Mouse (Mus musculus) C2C12 (cell line): ENCODE results near the gene Hbb-y. TPM values are rescaled to one million over a fixed set of nuclear protein-coding genes. Genes with fewer than 3 reads are reported as not detected.
"Not testable (repeated sequence)": the region's sequence is repeated elsewhere in the genome, so short reads cannot be mapped to it uniquely, and the experiment has no call there.

Source experiments
- H3K27me3 ChIP-seq: one replicate; pipeline ENCODE4 v1.6.1; 2011; ENCODE audit not compliant: control insufficient read depth, insufficient read depth, insufficient read length
- H3K36me3 ChIP-seq: one replicate; pipeline ENCODE4 v1.6.1; 2011; ENCODE audit not compliant: control insufficient read depth, insufficient read depth
- H3K4me3 ChIP-seq: one replicate; pipeline ENCODE4 v1.5.1; 2011; ENCODE audit warnings: mild to moderate bottlenecking, control low read depth; ENCODE audit not compliant: poor library complexity, insufficient read depth, severe bottlenecking
- H3K79me2 ChIP-seq: one replicate; pipeline ENCODE4 v1.6.1; 2011; ENCODE audit not compliant: control insufficient read depth, insufficient read depth
- H3K79me3 ChIP-seq: one replicate; pipeline ENCODE4 v1.6.1; 2011; ENCODE audit warnings: low read depth, control low read depth
- H3ac ChIP-seq: one replicate; pipeline ENCODE3; 2011; ENCODE audit warnings: low read depth; ENCODE audit not compliant: control insufficient read depth, insufficient read length
- CEBPB ChIP-seq: IDR thresholded peaks from one replicate; pipeline ENCODE4 v1.6.1; 2011; ENCODE audit warnings: low read depth, mild to moderate bottlenecking, control low read depth, moderate library complexity
- CTCF ChIP-seq: IDR thresholded peaks from one replicate; pipeline ENCODE4 v1.5.1; 2011; ENCODE audit not compliant: control insufficient read depth, insufficient read depth, insufficient read length
- FOSL1 ChIP-seq: IDR thresholded peaks from one replicate; pipeline ENCODE4 v1.8.0; 2011; ENCODE audit warnings: mild to moderate bottlenecking, low read length; ENCODE audit not compliant: poor library complexity, insufficient read depth, severe bottlenecking
- MAX ChIP-seq: IDR thresholded peaks from one replicate; pipeline ENCODE4 v1.6.1; 2011; ENCODE audit warnings: mild to moderate bottlenecking, control low read depth
- MYOD1 ChIP-seq: IDR thresholded peaks from one replicate; pipeline ENCODE4 v1.6.1; 2011; ENCODE audit warnings: low read depth; ENCODE audit not compliant: control insufficient read depth, insufficient read length
- MYOG ChIP-seq: IDR thresholded peaks from one replicate; pipeline ENCODE4 v1.6.1; 2011; ENCODE audit not compliant: control insufficient read depth, insufficient read length; ENCODE audit errors: extremely low read depth
- USF1 ChIP-seq: IDR thresholded peaks from one replicate; pipeline ENCODE4 v1.6.1; 2011; ENCODE audit warnings: low read depth, mild to moderate bottlenecking, control low read depth, moderate library complexity
- polyA plus RNA-seq: library from polyadenylated mRNA; unstranded; fragments of >200 nt; fragmentation: generic; extraction: Trizol; gene quantifications from one replicate; pipeline ENCODE4 v1.2.1, GENCODE M21; 2012; ENCODE audit warnings: missing spikeins

Gene Hbb-y
- polyA plus RNA-seq, 1 experiment = not detected

DNA sequence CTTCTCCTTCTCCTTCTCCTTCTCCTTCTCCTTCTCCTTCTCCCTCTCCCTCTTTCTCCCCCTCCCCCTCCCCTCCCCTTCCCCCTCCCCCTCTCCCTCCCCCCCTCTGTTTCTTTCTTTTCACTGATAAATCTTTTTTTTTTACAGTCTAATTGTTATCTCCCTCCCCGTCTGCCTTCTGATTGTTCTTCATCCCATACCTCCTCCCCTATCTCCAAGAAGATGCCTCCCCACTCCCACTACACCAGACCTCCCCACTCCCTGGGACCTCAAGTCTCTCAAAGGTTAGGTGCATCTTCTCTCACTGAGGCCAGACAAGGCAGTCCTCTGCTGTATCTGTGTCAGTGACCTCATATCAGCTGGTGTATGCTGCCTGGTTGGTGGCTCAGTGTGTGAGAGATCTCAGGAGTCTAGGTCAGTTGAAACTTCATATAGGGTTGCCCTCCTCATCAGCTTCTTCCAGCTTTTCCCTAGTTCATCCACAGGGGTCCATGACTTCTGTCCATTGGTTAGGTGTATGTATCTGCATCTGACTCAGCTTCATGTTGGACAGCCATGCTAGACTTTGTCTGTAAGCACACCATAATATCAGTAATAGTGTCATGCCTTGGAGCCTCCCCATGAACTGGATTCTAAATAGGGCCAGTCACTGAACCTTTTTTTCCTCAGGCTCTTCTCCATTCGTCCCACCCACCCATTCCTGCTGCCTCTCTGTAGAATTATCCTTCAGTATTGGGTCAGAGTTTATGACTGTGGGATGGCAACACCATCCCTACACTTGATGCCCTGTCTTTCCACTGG lies 8.3 kb downstream of the Hbb-y start:
- H3K27me3 ChIP-seq = no peaks in the 10 kb centered on the region
- H3K36me3 ChIP-seq = no peaks in the 10 kb centered on the region
- H3K79me2 ChIP-seq = no peaks in the 10 kb centered on the region
- H3K79me3 ChIP-seq = no peaks in the 10 kb centered on the region
- no peak overlapping the region for H3ac ChIP-seq
- TF ChIP-seq MAX = no peak
- TF ChIP-seq FOSL1 = no peak
- TF ChIP-seq MYOD1 = no peak
- no peak for TF ChIP-seq MYOG
- TF ChIP-seq CEBPB = no peak
- TF ChIP-seq CTCF = no peak
- TF ChIP-seq USF1 = no peak
- no peak overlapping the region for H3K4me3 ChIP-seq

DNA sequence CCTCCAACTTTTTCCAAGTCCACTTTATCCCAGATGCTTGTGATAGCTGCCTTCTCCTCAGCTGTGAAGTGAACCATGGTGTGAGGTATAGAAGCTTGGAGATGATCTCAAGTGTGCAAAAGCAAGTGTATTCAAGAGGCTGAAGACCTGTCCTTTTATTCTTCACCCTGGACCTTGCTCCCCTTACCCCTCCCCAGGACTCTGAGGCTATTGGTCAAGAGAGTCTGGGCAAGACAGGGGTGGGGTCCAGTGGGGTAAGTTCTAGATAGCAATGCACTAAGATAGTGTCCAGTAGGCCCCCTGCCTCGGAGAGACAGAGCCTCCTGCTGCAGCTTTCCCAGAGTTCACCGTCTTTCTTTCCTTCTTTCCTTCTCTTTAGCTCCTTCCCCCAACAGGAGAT lies 10.0 kb downstream of the Hbb-y start, which contains the start of gene Hbb-bh1:
Gene Hbb-bh1, minus strand, starts transcription at position 131 of the 400 bp plus-strand sequence.
- no peaks in the 10 kb centered on the region for H3K79me2 ChIP-seq
- H3K79me3 ChIP-seq = no peaks in the 10 kb centered on the region
- H3K36me3 ChIP-seq = no peaks in the 10 kb centered on the region
- TF ChIP-seq MAX (no peak), USF1 (no peak), FOSL1 (no peak), MYOD1 (no peak), MYOG (no peak), CTCF (no peak), CEBPB (no peak)
- no peak within 1 kb of the TSS for H3ac ChIP-seq
- H3K27me3 ChIP-seq = no peaks in the 10 kb centered on the region
- H3K4me3 ChIP-seq = no peak within 1 kb of the TSS

DNA sequence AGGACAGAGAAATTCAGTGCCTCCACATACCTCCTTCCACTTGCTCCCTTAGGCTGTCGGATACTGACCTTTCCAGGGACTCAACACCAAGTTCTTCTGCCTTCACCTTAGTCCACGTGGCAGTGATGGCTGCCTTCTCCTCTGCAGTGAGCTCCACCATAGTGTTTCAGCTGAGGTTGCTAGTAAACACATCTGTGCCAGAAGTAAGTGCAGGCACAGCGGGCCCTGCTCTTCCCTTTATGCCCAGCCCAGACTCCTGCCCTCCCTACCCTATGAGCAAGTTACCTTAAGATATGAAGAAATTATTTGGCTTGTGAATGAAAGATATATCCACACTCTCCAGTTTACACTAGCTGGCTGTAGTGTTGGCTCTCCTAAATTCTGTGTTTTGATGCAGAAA lies 12.7 kb downstream of the Hbb-y start, which contains the start of gene Hbb-bh2:
Gene Hbb-bh2, minus strand, starts transcription at position 253 of the 400 bp plus-strand sequence.
- no peaks in the 10 kb centered on the region for H3K36me3 ChIP-seq
- H3K79me2 ChIP-seq = no peaks in the 10 kb centered on the region
- no peaks in the 10 kb centered on the region for H3K27me3 ChIP-seq
- H3K79me3 ChIP-seq = no peaks in the 10 kb centered on the region
- no peak within 1 kb of the TSS for H3ac ChIP-seq
- H3K4me3 ChIP-seq = no peak within 1 kb of the TSS
- TF ChIP-seq USF1 (no peak), CEBPB (no peak), MAX (no peak), FOSL1 (no peak), MYOD1 (no peak), CTCF (no peak), MYOG (no peak)

GRCm38 (mm10) chr7:103827808-103828207 lies 25.2 kb downstream of the Hbb-y start, which contains the start of gene Hbb-bs:
TSS of gene Hbb-bs (minus strand) at chr7:103828096.
- H3ac ChIP-seq = no peak within 1 kb of the TSS
- TF ChIP-seq CTCF = no peak
- no peak for TF ChIP-seq FOSL1
- no peak for TF ChIP-seq USF1
- no peak for TF ChIP-seq MYOG
- TF ChIP-seq MAX = no peak
- TF ChIP-seq CEBPB = no peak
- TF ChIP-seq MYOD1 = no peak
- H3K4me3 ChIP-seq = no peak within 1 kb of the TSS
- no peaks in the 10 kb centered on the region for H3K36me3 ChIP-seq
- H3K27me3 ChIP-seq = no peaks in the 10 kb centered on the region
- H3K79me2 ChIP-seq = no peaks in the 10 kb centered on the region
- H3K79me3 ChIP-seq = no peaks in the 10 kb centered on the region

DNA sequence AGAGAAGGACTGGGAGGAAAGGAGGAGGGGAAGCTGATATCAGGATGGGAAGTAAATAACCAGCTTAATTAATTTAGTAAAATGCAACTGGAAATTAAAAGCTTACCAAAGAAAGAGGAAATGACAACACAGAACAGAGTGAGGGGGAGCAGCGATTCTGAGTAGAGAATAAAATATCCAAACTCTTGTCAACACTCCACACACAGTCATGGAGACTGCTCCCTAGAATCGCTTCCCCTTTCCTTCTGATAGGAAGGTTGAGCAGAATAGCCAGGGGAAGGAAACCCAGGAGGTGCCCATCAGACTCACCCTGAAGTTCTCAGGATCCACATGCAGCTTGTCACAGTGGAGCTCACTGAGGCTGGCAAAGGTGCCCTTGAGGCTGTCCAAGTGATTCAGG lies 25.9 kb downstream of the Hbb-y start:
- H3K27me3 ChIP-seq, H3K79me2 ChIP-seq, H3ac ChIP-seq, H3K4me3 ChIP-seq, H3K79me3 ChIP-seq, H3K36me3 ChIP-seq: not testable (repeated sequence)

- Histone ChIP-seq H3K79me3 (no peaks in the 10 kb centered on the region), H3K27me3 (no peaks in the 10 kb centered on the region), H3K79me2 (no peaks in the 10 kb centered on the region), H3ac (no peak overlapping the region), H3K4me3 (no peak overlapping the region), H3K36me3 (no peaks in the 10 kb centered on the region)
- TF ChIP-seq MYOG (no peak), USF1 (no peak), MAX (no peak), FOSL1 (no peak), MYOD1 (no peak), CTCF (no peak), CEBPB (no peak)
Observed at GRCm38 (mm10) chr7:103826255-103826887, 26.6 kb downstream of the Hbb-y start.
